Mouse (Mus musculus): Measurements from ENCODE around the gene Samm50.
A peak's percentile ranks its signal among the peaks of the same experiment; 100 is the strongest.
"Not testable (repeated sequence)": the region's sequence is repeated elsewhere in the genome, so short reads cannot be mapped to it uniquely, and the experiment has no call there.

The Samm50 gene

DNA sequence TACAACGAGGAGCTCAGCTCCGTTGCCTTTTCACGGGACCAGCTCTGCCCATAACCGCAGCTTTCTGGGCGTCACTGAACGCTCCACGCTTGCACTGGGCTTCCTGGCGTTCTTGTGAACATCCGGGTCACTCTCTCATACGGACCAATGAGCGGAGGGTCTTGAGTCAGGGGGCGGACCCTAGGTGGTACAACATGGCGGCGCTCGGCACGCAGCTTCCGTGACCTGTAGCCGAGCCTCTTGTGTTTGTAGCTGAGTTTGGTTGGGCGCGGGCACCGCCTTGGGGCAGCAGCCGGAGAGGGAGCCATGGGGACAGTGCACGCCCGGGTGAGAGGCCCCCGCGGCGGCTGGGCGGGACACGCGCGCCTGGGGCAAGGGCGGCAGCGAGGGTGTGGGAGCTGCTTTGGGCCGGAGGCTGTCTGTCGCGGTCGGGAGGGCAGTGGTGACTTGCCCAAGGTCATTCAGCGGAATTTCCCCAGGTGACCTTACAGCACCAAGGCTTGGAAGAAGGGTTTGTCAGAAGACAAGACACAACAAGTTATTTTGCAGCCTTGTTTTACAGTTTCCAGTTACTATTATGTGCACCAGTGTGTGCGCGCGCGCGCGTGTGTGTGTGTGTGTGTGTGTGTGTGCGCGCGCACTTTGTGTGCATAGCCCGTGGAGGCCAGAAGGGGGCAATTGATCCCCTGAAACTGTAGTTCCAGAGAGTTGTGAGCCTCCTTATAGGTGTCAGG, at the start of gene Samm50:
TSS of gene Samm50 (plus strand) at position 184 of the 734 bp plus-strand sequence.
- peak; percentile 97 for DNase-seq (ENCODE audit: low spot score)

DNA sequence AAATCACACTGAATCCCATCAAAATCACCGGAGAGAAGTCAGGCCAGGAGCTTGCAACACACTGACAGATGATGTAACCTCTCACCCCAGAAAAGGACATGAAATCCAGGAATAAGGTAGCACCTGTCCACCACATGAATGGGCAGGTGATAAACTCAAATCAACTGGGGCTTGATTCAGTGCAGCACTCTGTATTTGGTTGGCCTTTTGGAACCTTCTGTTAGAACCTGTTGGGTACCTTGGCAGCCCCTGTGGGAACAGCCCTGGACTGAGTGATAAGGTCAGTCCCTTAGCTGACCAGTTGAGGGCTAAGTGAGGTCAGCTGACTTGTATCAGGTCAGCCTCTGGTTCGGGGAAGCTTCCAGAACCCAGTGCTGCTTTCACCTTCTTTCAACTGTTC, 35.9 kb upstream of the Samm50 start:
- no peak for DNase-seq (ENCODE audit: low spot score)

DNA sequence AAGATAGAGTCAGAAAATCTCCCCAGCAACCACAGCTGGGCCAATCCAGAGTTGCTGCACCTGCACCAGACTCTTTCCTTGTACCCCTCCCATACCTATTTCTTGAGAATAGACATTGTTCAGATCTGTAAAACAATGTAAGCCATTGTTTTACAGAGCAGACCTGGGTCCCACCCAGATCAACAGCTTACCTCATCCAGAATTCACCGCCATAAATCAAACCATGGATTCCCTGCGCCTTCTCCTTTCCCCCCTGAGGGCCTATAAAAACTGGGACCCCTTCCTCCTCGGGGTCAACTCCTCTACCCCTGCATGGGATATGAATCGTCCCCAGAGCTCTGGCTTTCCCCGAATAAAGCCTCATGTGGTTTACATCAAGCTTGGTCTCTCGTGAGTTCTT, 34.5 kb upstream of the Samm50 start:
- not testable (repeated sequence) for DNase-seq (ENCODE audit: low spot score)

DNA sequence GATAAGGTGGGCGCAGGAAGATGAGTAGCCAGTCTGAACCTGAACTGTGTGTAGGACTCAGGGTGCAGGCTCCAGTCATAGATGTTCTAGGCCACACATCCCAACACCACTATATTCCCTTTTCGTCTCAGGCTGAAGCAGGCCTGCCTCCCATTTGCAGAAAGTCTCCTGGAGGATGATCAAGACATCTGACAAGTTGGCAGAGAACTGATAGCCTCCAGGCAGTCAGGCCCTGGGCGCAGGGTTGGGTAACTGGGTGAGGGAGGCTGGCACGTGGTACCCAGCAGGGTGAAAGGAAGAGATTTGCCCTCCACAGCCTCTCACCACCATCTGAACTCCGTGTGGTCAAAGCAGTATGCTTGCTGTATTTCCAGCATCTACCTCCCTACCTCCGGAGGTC, 30.2 kb upstream of the Samm50 start:
- DNase-seq (ENCODE audit: low spot score), result no peak

DNA sequence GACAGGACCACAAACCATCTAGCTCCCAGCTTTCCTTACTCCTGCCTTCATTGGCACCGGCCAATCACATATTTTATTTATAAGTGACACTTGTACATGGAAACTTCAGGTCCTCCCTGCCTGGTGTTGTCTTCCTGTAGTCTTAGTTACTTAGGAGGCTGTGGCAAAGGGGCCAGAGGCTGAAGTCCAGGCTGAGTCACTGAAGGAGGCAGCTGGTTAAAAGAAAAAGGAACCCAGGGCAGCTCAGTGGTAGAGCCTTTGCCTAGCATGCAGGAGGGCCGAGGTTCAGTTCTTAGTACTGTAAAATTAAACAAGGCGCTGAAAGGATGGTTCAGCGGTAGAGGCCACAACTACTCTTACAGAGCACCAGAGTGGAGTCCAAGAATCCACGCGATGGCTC, 25.2 kb upstream of the Samm50 start:
- DNase-seq (ENCODE audit: low spot score), result no peak

DNA sequence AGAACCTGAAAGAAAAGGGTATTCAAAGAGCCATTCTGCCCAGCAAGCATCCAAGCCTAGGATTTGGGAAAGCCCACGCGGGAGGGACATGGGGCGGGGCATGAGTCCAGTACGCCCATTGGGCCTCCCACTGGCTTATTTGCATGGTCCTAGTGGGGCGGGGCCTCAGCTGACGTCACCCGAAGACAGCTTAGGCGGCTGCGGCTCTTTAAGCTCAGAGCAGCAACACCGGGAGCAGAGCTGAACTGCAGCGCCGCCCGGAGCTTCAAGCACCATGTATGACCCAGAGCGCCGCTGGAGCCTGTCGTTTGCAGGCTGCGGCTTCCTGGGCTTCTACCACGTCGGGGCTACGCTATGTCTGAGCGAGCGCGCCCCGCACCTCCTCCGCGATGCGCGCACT, 24.4 kb upstream of the Samm50 start, which contains the start of gene Pnpla3:
TSS of gene Pnpla3 (plus strand) at position 238 of the 400 bp plus-strand sequence.
- peak; percentile 99 for DNase-seq (ENCODE audit: low spot score)

DNA sequence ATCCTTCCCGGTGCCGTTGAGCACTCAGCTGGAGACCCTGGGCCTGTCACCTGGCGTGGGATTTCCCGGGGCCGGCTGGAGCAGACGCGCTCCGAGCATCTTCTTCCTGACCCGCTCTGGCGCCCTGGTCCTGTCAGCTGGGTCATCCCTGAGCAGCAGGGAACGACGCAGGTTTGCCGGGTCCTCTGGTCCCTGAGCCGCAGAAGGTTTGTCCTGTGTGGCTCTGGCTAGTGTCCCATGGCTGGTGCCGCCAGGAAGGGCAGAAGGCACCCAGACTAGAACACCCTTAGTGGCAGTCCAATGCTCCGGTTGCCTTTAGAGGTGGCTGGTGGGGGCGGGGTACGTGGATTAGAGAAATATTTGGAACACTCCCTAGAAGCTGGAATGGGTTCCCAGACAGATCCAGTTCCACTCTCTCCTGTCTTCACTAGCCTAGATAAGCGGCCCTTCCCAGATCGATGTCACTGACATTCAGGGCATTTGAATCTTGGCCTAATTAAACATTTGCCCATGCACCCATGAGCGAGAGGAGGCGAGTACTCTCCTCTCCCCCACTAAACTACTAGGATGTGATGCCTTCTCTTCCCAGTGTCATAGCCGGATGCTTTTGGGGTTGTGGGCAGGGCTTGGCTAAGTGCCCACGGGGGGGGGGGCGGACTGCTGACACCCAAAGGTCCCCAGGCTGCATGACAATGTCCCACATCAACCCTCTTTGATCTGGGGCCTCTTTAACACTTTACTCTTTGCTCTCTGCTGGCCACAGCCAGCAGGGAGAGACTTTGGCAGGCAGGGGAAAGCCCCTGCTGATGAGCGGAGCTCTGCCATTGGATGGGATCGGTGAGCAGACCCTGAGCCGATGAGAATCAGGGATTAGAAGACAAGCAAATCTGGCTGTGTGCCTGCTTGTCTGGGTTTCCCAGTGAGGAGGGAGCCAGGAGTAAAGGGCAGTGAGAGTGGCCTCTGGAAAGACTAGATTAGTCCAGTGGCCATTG, 23.6 kb upstream of the Samm50 start:
- DNase-seq (ENCODE audit: low spot score), result peak; percentile 91

DNA sequence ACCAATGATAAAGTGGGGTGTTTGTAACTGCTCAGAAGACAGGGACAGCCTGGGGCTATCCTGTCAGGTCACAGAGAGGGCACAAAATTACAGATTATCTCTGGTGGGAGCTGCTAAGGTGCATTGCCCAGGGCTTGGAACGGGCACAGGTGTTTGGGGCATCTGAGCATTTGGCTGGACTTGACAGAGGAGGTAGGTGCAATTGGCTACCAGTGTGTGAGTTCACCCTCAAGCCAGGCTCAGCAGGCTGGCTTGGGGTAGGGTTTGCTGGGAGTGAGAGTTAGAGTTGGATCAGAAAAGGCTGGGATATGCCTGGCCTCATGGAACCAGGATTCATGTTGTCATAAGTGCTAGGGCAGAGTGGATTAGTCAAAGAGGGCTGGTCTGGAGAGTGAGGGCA, 22.5 kb upstream of the Samm50 start:
- DNase-seq (ENCODE audit: low spot score), result no peak

DNA sequence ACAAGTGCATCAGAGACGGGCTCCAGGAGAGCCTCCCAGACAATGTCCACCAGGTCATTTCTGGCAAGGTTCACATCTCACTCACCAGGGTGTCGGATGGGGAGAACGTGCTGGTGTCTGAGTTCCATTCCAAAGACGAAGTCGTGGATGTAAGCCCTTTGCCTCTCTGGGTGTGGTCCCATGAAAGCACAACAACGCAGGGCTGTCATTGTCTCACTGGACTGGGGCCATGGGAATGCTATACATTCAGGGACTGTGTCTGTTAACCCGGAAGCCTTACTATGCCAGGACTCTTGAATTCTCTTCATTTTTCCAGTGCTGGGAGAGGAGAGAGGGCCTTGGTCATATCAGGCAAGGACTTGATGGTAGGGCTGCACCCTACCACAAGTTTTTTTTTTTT, 20.9 kb upstream of the Samm50 start:
- no peak for DNase-seq (ENCODE audit: low spot score)

DNA sequence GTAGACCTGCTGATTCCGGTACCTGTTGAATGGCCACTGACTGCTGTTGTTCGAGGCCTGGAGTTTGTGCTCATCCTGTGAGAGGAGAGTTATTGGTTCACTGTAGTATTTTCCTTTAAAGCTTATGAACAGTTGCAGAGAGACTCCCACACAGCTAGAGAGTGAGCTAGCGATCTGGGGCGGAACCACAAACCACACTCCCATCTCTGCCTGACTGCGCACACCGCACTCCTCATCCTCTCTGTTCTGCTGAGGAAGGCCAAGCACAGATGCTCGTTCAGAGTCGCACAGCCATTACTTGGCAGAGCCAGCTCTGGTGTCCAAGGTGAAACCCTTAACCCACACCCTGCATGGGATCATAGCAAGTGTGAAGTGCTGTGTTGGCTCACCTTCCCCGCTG, 13.3 kb upstream of the Samm50 start:
- no peak for DNase-seq (ENCODE audit: low spot score)

DNA sequence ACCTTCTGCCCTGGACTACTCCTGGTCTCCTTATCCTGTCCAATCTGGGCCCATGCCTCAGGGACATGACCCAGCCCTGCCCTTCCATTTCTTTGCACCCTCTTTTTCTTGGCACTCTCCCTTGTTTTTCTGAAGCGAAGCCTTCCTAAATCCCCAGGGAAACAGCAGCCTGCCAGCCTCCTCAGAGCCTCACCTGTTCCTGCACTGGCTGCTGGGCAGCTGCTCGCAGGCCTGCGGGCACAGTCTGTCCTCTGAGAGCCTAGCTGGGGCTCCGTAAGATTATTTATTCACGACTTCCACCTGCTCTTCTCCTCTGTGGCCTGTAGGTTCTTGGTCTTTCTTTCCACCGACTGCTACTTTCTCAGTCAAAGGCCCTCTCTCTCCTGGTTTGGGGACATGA, 10.0 kb upstream of the Samm50 start:
- peak; percentile 39 for DNase-seq (ENCODE audit: low spot score)

DNA sequence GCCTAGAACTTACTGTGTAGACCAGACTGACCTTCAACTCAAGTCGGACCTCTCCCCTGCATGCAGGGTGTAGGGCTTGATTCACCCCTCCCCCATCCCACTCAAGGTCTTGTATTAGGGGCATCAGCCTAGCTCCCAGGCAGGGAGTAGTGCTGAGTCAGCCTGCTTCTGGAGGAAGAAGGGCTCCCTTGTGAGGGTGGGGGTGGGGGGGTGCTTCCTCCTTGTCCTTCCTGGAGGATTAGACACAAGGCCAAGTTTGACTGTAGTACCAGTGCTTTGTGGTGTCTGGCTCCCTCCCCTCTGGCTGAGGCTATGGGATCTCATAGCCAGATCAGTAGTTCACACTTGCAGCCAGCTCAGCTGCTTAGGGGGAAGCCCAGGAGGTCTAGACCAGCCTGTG, 8.1 kb upstream of the Samm50 start:
- no peak for DNase-seq (ENCODE audit: low spot score)

DNA sequence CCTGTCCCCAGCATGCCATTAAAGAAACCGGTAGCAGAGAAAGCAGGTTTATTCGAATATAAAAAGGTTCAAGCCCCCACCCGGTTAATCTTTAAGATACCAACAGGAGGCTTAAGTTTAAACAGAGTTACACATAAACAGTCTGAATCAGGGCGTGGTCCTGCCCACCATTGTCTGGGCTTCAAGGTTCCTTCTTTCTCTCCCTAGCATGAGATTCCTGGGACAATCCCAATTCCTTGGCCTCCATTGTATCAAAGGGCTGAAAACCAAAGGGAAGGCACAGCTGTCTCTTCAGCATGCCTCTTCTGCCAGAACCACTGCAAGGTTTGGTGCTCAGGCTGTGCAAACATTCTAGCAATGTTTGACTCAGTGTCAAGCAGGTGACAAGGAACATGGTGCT, 5.8 kb upstream of the Samm50 start:
- DNase-seq (ENCODE audit: low spot score), result no peak

DNA sequence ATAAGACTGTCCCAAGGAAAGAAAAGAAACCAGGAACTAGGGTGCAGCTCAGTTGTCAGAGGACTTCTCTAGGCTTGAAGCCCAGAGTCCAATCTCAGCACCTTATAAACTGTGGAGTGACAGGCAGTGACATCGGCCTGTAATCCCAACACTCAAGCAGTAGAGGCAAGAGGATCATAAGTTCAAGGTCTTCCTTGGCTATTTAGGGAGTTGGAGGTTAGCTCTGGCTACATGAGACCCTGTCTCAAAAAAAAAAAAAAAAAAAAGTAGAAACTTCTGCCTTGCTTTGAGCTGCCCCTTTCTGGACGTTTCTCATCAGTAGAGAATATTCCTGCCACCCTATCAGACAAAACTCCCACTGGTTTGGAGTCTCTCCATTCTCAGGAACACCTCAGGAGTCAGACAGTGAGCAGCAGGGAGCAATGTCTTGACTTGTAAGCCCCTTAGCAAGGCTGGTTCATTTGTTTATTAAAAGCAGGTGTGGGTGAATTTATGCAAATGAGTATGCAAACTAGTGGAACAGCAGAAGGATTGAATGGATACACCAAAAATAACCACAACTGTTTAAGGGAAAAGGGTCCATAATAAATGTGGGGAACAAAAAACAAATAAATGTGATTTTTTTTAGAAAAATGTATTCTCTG, 3.0 kb upstream of the Samm50 start:
- DNase-seq (ENCODE audit: low spot score), result no peak

DNA sequence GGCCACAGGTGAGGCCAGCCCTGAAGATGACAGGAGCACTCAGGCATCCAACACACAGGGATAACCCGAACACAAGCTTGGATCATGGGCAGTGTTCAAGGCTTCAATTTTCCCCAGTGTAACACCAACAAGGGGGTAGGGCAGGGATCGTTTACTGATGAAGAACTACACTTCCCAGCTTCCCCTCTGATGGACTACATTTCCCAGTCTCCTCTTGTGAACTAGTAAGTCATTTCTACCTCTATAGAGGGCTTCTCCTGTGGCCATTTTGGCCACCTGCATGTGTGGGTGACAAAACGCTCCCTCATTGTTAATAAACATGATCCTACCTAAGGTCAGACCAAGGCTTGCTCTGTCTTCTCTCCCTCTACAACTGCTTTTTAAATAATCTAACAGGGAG, 2.2 kb upstream of the Samm50 start:
- DNase-seq (ENCODE audit: low spot score), result peak; percentile 33

DNA sequence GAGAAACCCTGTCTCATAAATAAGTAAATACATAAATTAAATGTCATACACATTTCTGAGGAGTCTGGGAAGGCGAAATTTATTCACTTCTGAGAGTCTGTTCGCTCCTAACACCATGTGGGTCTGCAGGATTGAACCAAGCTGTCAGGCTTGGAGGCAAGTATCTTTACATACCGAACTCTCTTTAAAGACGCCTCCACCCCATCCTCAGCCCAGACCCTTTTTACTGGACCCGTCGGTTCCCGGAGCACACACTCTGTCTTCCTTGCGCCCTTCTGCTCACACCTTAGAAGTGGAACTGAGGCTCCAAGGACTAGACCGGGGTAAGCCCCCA, 350 bp upstream of the Samm50 start:
- no peak for DNase-seq (ENCODE audit: low spot score)

DNA sequence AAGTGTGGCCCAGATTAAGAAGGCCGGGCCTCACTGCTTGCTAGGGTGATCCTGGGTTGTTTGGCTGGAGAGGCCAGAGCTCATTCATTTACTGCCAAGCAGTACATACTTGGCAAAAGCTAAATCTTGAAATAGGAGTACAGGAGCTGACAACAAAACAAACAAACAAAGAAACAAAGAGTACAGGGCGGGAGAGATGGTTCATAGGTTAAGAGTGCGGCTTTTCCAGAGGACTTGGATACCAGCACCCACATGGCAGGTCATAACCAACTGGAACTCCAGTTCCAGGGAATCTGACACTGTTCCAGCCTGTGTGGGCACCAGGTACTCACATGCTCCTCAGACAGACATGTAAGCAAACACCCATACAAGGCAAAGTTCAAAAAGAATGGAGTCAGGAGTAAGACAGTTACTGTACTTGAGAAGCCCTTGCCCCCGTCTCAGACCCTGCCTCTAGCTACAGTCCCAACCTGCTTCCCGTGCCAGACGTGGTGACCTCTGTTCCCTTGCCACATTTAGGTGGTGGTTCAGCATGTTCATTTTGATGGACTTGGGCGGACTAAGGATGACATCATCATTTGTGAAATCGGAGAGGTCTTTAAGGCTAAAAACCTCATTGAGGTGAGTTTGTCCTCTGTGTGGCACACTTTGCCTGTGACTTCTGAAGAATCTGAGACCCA, 4.6 kb downstream of the Samm50 start:
- no peak for DNase-seq (ENCODE audit: low spot score)

DNA sequence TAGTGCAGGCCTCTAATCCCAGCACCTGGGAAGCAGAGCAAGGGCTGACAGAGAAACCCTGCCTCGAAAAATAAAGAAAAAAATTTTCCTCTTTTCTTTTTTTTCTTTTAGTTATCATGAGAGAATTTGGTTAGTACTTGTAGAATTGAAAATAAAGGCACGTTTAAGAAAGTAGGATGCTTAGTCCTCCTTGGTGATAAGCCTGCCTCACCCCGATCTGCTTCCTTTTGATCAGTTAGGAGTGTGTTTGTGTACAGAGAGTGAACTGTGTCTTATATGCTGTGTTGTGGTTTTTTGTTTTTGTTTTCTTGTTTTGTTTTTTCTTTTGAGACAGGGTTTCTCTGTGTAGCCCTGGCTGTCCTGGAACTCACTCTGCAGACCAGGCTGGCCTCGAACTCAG, 15.3 kb downstream of the Samm50 start:
- no peak for DNase-seq (ENCODE audit: low spot score)

DNA sequence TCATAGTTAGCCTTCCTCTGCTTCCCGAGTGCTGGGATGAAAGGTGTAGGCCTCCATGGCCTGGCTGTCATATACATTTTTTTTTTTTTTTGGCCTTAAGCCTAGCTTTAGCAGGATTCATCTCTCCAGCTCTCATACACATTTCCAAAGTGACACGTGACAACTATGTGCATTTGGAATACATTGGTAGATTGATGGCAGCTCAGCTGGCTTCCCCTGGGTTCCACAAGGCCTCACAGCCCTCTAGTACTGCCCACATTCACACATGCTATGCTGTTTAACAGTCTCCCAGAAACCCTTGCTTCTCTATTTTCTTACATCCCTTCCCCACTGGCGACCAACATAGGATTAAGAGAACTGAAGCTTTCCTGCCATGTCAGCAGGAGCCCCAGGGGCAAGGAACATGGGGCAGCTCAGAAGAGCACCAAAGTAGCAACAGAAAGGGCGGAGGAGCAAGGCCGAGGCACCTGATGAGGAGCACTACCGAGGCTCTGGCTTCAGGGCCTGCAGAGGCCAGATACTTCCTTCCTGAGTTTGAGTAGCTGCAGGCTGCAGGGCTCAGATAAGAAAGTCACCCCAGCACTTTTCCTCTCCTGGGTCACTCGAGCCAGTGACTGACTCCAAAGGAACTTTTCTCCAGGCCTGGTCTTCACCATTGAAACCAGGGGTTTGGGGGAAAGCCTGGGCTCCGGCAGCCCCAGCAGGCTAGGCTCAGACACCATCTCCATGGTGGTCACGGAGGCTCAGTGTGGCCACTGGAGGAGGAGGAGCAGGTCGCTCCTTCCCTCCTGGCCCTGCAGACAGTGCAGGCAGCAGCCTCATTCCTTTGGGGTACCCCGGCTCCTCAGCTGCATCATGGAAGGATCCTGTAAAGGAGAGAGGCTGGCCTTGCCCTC, 17.7 kb downstream of the Samm50 start:
- no peak for DNase-seq (ENCODE audit: low spot score)

DNA sequence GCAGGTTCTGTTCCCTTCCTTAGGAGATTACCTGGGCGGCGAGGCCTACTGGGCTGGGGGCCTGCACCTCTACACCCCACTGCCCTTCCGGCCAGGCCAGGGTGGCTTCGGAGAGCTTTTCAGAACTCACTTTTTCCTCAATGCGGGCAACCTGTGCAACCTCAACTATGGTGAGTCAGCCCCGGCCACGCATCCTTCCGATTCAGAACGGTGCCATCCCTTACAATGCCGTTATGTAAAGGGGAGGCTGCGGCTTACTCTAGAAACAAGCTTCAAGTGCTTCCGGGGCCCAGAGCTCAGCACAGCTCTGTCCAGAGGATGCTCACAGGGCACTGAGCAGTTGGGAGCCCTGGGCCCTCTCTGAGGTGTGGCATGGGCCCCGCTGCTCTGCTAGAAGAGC, 18.4 kb downstream of the Samm50 start:
- DNase-seq (ENCODE audit: low spot score), result no peak

DNA sequence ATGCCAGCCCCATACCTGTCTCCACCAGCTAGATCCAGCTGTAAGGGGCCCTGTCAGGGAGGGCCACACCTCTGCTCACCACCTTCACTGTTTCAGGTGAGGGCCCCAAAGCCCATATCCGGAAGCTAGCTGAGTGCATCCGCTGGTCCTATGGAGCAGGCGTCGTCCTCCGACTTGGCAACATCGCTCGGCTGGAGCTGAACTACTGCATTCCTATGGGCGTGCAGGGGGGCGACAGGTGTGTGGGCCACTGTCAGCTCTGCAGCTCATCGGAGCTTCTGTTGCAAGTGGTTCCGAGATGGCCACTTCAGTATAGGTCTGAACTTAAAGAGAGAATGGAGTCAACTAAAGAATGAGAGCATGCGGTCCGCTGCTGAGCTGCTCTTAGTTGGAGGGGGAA, 18.9 kb downstream of the Samm50 start:
- no peak for DNase-seq (ENCODE audit: low spot score)

All from MN1 (cell line).